Mouse (Mus musculus) liver, adult 2 months (tissue): ENCODE results near the gene ccdc198.

ENCODE experiments used
- CTCF ChIP-seq: fragments of 200-500 bp; IDR thresholded peaks from 2 replicates; pipeline ENCODE4 v1.5.1; 2011; ENCODE audit warnings: low read depth, low read length, control low read depth
- POLR2A ChIP-seq: fragments of 200-500 bp; IDR thresholded peaks from 2 replicates; pipeline ENCODE4 v1.6.1; 2011; ENCODE audit warnings: low read length, control low read depth; ENCODE audit not compliant: insufficient read depth; ENCODE audit errors: extremely low read depth

GRCm38 (mm10) chr14:49275376-49275775, 30.1 kb upstream of the ccdc198 start:
- TF ChIP-seq CTCF (no peak), POLR2A (no peak)
